Mouse (Mus musculus): ENCODE data around the gene Tgfbr2. TPM values are rescaled to one million over a fixed set of nuclear protein-coding genes. Genes with fewer than 3 reads are reported as not detected.

The Tgfbr2 gene
- polyA plus RNA-seq (2015; fragmentation: Nextera tagmentation; extraction: Ambion mirVana): 8.5 and 9.0 TPM in 2 replicates

GRCm38 (mm10) chr9:116174481-116175461, at the start of gene Tgfbr2:
TSS of gene Tgfbr2 (minus strand) at chr9:116175360.
- Histone ChIP-seq H3K4me1 (peaks cover 16% of the 10 kb centered on the region), H3K9ac (peak within 1 kb of the TSS; percentile 43), H3K27me3 (replicated peaks) (peaks cover 25% of the 10 kb centered on the region), H3K9me3 (no peaks in the 10 kb centered on the region), H3K27ac (peak within 1 kb of the TSS; percentile 42; the same call in 1 of the 2 replicates), H3K36me3 (replicated peaks) (no peaks in the 10 kb centered on the region), H3K4me3 (peak within 1 kb of the TSS; percentile 48), H3K4me2 (peak within 1 kb of the TSS; percentile 90)
- no peak; the same call in 1 of the 2 replicates for ATAC-seq (replicated peaks)
- WGBS: under 1% methylated on average over 90 of the region's 90 CpGs

DNA sequence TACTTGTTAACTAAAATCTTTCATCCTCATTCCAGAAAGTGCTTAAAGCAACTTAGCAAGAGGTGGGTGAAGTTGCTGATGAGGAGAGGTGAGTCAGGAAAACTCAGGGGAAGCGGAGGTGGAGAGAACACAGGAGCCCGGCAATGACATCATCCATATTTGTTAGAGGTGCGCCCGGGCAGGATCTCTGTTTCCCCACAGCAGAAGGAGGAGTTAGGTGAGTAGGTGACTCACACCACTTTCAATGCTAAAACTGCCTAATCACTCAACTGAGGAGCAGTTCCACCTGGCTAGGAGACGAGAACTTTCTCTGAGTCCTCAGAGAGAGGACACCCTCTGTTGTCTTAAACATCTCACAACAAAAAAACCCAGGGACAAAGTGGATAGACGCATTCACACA, 48.2 kb upstream of the Tgfbr2 start:
- 82% methylated on average over 6 of the region's 6 CpGs for WGBS
- H3K9ac ChIP-seq: no peak overlapping the region
- H3K4me3 ChIP-seq: no peak overlapping the region
- ATAC-seq (replicated peaks): no peak
- H3K36me3 ChIP-seq (replicated peaks): no peaks in the 10 kb centered on the region
- H3K27me3 ChIP-seq (replicated peaks): no peaks in the 10 kb centered on the region
- H3K9me3 ChIP-seq: no peaks in the 10 kb centered on the region
- H3K4me1 ChIP-seq: no peaks in the 10 kb centered on the region; the same call in 1 of the 2 replicates
- no peak overlapping the region for H3K27ac ChIP-seq
- no peak overlapping the region for H3K4me2 ChIP-seq

- Histone ChIP-seq H3K27ac (no peak overlapping the region), H3K27me3 (replicated peaks) (no peaks in the 10 kb centered on the region), H3K4me1 (no peaks in the 10 kb centered on the region; the same call in 1 of the 2 replicates), H3K9ac (no peak overlapping the region), H3K4me3 (no peak overlapping the region), H3K36me3 (replicated peaks) (no peaks in the 10 kb centered on the region), H3K9me3 (no peaks in the 10 kb centered on the region), H3K4me2 (no peak overlapping the region)
- no peak for ATAC-seq (replicated peaks)
- 93% methylated on average over 5 of the region's 5 CpGs for WGBS
Observed at GRCm38 (mm10) chr9:116222643-116223042, 47.5 kb upstream of the Tgfbr2 start.

GRCm38 (mm10) chr9:116222000-116222399, 46.8 kb upstream of the Tgfbr2 start:
- no peaks in the 10 kb centered on the region for H3K36me3 ChIP-seq (replicated peaks)
- no peak overlapping the region for H3K27ac ChIP-seq
- H3K4me3 ChIP-seq: no peak overlapping the region
- H3K4me2 ChIP-seq: no peak overlapping the region
- ATAC-seq (replicated peaks): no peak
- no peak overlapping the region for H3K9ac ChIP-seq
- H3K4me1 ChIP-seq: no peaks in the 10 kb centered on the region; the same call in 1 of the 2 replicates
- 77% methylated on average over 11 of the region's 11 CpGs for WGBS
- no peaks in the 10 kb centered on the region for H3K27me3 ChIP-seq (replicated peaks)
- H3K9me3 ChIP-seq: no peaks in the 10 kb centered on the region

DNA sequence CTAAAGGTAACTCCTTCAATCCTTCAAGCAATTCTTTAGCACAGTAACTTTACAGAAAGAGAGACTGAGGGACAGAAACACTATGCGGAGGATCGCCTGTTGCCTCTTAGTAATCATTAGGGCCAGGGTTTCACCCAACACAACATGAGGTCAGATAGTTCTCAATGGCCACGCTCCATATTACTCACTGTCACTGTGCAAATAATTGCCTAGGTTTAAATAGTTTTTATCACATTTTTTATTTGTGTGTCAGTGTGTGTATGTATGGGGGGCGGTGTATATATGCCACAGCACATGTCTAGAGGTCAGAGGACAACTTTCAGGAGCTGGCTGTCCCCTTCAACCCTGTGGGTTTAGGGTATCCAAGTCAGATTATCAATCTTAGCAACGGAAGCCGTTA, 46.4 kb upstream of the Tgfbr2 start:
- Histone ChIP-seq H3K9me3 (no peaks in the 10 kb centered on the region), H3K4me3 (no peak overlapping the region), H3K27ac (no peak overlapping the region), H3K36me3 (replicated peaks) (no peaks in the 10 kb centered on the region), H3K9ac (no peak overlapping the region), H3K27me3 (replicated peaks) (no peaks in the 10 kb centered on the region), H3K4me2 (no peak overlapping the region), H3K4me1 (no peaks in the 10 kb centered on the region; the same call in 1 of the 2 replicates)
- no peak for ATAC-seq (replicated peaks)
- 82% methylated on average over 6 of the region's 6 CpGs for WGBS

DNA sequence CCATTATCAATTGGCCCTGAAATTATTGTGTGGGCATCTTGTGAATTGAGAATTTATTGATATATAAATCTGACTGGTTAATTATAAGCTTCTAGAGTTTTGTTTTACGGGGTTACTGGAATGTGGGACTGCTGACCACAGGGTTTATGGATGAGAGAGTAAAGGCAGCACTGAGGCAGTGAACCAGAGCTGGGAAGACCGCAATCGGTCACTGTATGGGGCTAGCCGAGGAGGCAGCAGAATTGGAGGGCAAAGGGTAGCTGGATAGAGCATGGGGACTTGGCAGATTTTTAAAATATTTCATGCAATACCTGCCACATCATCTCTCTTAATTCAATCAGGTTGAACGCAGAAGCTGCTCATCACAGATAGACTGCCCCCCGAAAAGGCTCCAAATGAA, 45.5 kb upstream of the Tgfbr2 start:
- Histone ChIP-seq H3K36me3 (replicated peaks) (no peaks in the 10 kb centered on the region), H3K4me2 (no peak overlapping the region), H3K9me3 (no peaks in the 10 kb centered on the region), H3K27ac (no peak overlapping the region), H3K4me1 (no peaks in the 10 kb centered on the region; the same call in 1 of the 2 replicates), H3K9ac (no peak overlapping the region), H3K27me3 (replicated peaks) (no peaks in the 10 kb centered on the region), H3K4me3 (no peak overlapping the region)
- ATAC-seq (replicated peaks): no peak
- WGBS: 88% methylated on average over 6 of the region's 6 CpGs

DNA sequence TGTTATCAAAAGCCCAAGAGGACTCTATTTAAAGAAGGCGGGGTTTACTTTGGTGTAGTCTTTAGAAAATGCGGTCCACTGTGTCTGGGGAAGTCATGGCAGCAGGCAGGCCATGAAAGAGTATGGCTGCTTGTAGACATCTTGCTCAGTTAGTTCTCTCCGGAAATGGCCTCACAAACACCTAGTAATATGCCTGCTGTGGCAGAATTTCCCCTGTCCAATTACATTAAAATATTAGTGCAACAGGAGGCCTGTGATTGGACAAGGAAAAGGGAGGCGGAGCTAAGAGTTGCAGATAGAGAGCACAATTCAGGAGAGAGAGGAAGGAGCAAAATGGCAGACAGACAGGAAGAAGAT, 45.0 kb upstream of the Tgfbr2 start:
- no peak for ATAC-seq (replicated peaks)
- WGBS: 90% methylated on average over 4 of the region's 4 CpGs
- no peak overlapping the region for H3K4me2 ChIP-seq

DNA sequence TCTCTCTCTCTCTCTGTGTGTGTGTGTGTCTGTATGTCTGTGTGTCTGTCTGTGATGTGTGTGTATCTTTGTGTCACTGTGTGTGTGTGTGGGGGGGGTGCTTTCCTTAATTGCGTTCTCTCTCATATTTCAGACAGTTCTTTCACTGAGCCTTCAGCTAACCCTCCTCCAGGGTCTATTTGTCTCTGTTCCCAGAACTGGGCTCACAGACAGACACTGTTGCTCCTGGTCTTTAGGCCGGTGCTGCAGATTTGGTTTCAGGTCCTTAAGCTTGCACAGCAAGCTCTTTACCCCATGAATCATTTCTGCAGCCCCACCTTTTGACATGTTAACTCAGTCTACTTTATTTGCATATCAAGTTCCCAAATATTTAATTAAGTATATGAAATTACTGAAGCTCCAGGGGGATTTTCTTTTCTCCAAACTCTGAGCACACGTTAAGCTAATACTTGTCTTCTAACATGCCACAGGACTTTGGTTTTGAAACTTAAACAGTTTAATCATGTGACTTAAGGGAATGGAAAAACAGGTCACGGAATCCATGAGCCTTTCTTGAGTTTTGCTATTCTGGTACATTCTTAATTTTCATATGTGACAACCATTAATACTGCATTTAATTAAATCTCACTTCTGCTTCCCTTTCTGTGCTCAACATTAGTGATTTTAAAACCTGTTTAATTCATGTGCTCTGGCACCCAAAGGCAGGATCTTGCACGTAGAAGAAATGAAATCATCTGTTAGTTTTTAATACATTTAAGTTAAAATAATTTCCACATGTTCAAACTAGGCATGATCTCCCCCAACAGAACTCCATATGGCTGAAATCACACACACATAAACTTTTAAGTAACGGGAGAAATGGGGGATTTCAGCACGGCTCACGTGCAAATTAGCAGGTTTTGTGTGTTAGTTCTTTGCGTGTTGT, 44.3 kb upstream of the Tgfbr2 start:
- no peak for ATAC-seq (replicated peaks)
- Histone ChIP-seq H3K36me3 (replicated peaks) (no peaks in the 10 kb centered on the region), H3K4me3 (no peak overlapping the region), H3K9ac (no peak overlapping the region), H3K27ac (no peak overlapping the region), H3K4me2 (no peak overlapping the region), H3K9me3 (no peaks in the 10 kb centered on the region), H3K27me3 (replicated peaks) (no peaks in the 10 kb centered on the region), H3K4me1 (no peaks in the 10 kb centered on the region; the same call in 1 of the 2 replicates)
- 81% methylated on average over 9 of the region's 9 CpGs for WGBS

More for the DNA sequence above, 45.0 kb upstream of the Tgfbr2 start:
- H3K36me3 ChIP-seq (replicated peaks): no peaks in the 10 kb centered on the region
- H3K27ac ChIP-seq: no peak overlapping the region
- no peaks in the 10 kb centered on the region; the same call in 1 of the 2 replicates for H3K4me1 ChIP-seq
- H3K4me3 ChIP-seq: no peak overlapping the region
- no peaks in the 10 kb centered on the region for H3K27me3 ChIP-seq (replicated peaks)
- no peaks in the 10 kb centered on the region for H3K9me3 ChIP-seq
- H3K9ac ChIP-seq: no peak overlapping the region

- no peak for ATAC-seq (replicated peaks)
- Histone ChIP-seq H3K4me1 (no peaks in the 10 kb centered on the region; the same call in 1 of the 2 replicates), H3K27ac (0 out of 2 replicates have a peak overlapping the region, but pooled peaks have one; percentile 3), H3K36me3 (replicated peaks) (no peaks in the 10 kb centered on the region), H3K9ac (no peak overlapping the region), H3K27me3 (replicated peaks) (no peaks in the 10 kb centered on the region), H3K4me2 (no peak overlapping the region), H3K9me3 (no peaks in the 10 kb centered on the region), H3K4me3 (no peak overlapping the region)
- WGBS: 38% methylated on average over 4 of the region's 4 CpGs
Observed at GRCm38 (mm10) chr9:116218780-116219179, 43.6 kb upstream of the Tgfbr2 start.

GRCm38 (mm10) chr9:116217099-116217498, 41.9 kb upstream of the Tgfbr2 start:
- Histone ChIP-seq H3K27ac (no peak overlapping the region), H3K4me2 (no peak overlapping the region), H3K4me1 (peaks cover 4% of the 10 kb centered on the region; the same call in 1 of the 2 replicates), H3K4me3 (no peak overlapping the region), H3K36me3 (replicated peaks) (no peaks in the 10 kb centered on the region), H3K27me3 (replicated peaks) (no peaks in the 10 kb centered on the region), H3K9me3 (no peaks in the 10 kb centered on the region), H3K9ac (no peak overlapping the region)
- 89% methylated on average over 7 of the region's 7 CpGs for WGBS
- ATAC-seq (replicated peaks): no peak

- no peak overlapping the region for H3K27ac ChIP-seq
- no peaks in the 10 kb centered on the region for H3K27me3 ChIP-seq (replicated peaks)
- H3K36me3 ChIP-seq (replicated peaks): no peaks in the 10 kb centered on the region
- ATAC-seq (replicated peaks): no peak
- H3K9ac ChIP-seq: no peak overlapping the region
- no peak overlapping the region for H3K4me2 ChIP-seq
- no peak overlapping the region for H3K4me3 ChIP-seq
- no peaks in the 10 kb centered on the region for H3K9me3 ChIP-seq
- 91% methylated on average over 10 of the region's 10 CpGs for WGBS
- H3K4me1 ChIP-seq: peaks cover 4% of the 10 kb centered on the region; the same call in 1 of the 2 replicates
Observed at GRCm38 (mm10) chr9:116216677-116217076, 41.5 kb upstream of the Tgfbr2 start.

GRCm38 (mm10) chr9:116214296-116214695, 39.1 kb upstream of the Tgfbr2 start:
- no peak overlapping the region for H3K4me2 ChIP-seq
- no peaks in the 10 kb centered on the region for H3K27me3 ChIP-seq (replicated peaks)
- no peak overlapping the region for H3K4me3 ChIP-seq
- no peak overlapping the region for H3K27ac ChIP-seq
- H3K36me3 ChIP-seq (replicated peaks): no peaks in the 10 kb centered on the region
- no peaks in the 10 kb centered on the region for H3K9me3 ChIP-seq
- H3K4me1 ChIP-seq: peaks cover 4% of the 10 kb centered on the region; the same call in 1 of the 2 replicates
- no peak overlapping the region for H3K9ac ChIP-seq
- no peak for ATAC-seq (replicated peaks)
- WGBS: 88% methylated on average over 6 of the region's 6 CpGs
